Mouse (Mus musculus): ENCODE results near the gene Psmg4. TPM values are rescaled to one million over a fixed set of nuclear protein-coding genes. Genes with fewer than 3 reads are reported as not detected.

Gene Psmg4
- total and polyA plus RNA-seq, 3 experiments, result 121 to 161 TPM; not detected in 1

DNA sequence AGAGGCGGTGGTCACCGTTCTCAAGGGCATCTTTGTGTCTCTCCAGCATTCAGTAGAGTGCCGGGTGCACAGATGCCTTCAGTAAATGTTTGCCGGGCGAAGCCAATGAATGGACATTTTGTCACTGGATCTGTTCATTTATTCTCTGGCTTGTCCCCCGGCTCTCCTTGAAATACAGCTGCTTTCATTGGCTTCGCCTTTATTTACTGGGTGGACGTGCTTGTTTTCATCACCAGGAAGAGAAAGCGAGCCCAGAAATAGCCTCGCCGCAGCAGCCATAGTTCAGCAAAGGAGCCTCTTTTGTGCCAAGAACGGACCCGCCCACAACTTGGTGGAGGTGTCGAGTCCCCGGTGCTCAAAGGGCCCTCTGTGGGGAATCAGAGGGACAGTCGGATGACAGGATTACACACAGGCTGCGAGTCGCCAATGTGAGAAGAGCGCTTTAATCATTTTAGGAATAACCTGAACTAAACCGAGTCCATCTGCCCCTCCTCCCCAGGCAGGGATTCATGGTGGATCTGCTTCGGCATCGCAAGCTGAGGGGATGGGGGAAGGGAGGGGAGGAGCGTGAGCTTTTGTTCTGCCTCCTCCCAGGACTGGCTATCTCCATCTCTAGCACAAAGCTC is 13.9 kb upstream of the Psmg4 start:
- H3K4me1 ChIP-seq (ENCODE audit: control insufficient read depth in 1 of 2, insufficient read depth in 2 of 2, low read length in 2 of 2), result no peaks in the 10 kb centered on the region
- H3K4me3 ChIP-seq (ENCODE audit: control insufficient read depth in 1 of 2, insufficient read depth in 1 of 2, low read depth in 2 of 2, low read length in 2 of 2), result no peak overlapping the region
- DNase-seq (ENCODE audit: low read depth, low spot score), result no peak
- no peaks in the 10 kb centered on the region for H3K9me3 ChIP-seq (replicated peaks; ENCODE audit: insufficient read depth, low read length)
- H3K36me3 ChIP-seq (ENCODE audit: control insufficient read depth in 1 of 2, insufficient read depth in 2 of 2, low read length in 2 of 2), result no peaks in the 10 kb centered on the region
- H3K27ac ChIP-seq (ENCODE audit: control insufficient read depth, low read depth, low read length), result no peak overlapping the region
- TF ChIP-seq EP300 (IDR thresholded peaks at IDR 0.05; ENCODE audit: low read depth in 1 of 2, low read length in 2 of 2) (no peak), MEF2A (IDR thresholded peaks at IDR 0.05; ENCODE audit: extremely low read depth, insufficient replicate concordance, low read depth, low read length, poor library complexity, severe bottlenecking) (no peak), ETS1 (IDR thresholded peaks at IDR 0.05; ENCODE audit: low read depth, low read length) (no peak), CTCF (IDR thresholded peaks at IDR 0.05 in 2 of 3, conservative IDR thresholded peaks at IDR 0.05 in 1 of 3; ENCODE audit: control insufficient read depth in 1 of 3, insufficient read depth in 1 of 3, low read depth in 2 of 3, low read length in 3 of 3, poor library complexity in 1 of 3, severe bottlenecking in 1 of 3) (no peak)
- peaks cover 0 to 2% of the 10 kb centered on the region in 2 experiments; a peak in 1 of 4 replicates for H3K27me3 ChIP-seq (ENCODE audit: control insufficient read depth in 1 of 2, insufficient read depth in 2 of 2, low read length in 2 of 2)
- H3K9ac ChIP-seq (ENCODE audit: control insufficient read depth, low read depth, low read length, poor library complexity, severe bottlenecking), result no peak overlapping the region
- H3K79me2 ChIP-seq (ENCODE audit: control insufficient read depth, insufficient read depth, low read length, poor library complexity), result no peaks in the 10 kb centered on the region

DNA sequence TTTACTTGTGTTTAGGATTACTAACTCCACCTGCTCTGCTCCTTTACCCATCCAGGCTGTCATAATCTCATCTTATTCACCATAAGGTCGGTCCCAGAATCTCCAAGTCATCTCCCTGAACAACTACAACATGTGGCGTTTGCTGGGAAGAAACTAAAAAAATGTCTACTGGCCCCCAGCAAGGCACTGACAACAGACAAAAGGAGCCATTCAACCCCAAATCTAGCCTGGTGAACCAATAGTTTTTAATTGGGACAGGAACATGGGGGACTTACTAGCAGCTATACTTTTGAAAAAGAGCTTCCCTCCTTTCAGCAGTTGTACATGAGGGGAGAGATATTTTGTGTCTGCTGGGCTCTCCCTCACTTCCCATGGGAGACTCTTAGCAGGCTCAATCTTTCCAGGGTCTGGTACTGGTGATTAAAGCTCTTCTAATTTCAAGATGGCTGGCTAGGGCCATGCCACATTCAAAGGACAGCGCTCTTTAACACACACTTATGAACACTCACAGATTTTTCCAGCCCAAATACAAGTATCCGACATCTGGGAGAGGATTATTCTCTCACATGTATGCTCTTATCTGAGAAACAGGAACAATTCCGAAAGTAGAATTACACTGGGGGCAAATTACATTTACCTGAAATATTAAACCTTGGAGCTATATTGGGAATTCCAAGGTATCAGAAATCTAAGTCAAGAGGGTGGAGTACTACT is 13.1 kb upstream of the Psmg4 start:
- Histone ChIP-seq H3K9ac (ENCODE audit: control insufficient read depth, low read depth, low read length, poor library complexity, severe bottlenecking) (no peak overlapping the region), H3K9me3 (replicated peaks; ENCODE audit: insufficient read depth, low read length) (no peaks in the 10 kb centered on the region), H3K27me3 (ENCODE audit: control insufficient read depth in 1 of 2, insufficient read depth in 2 of 2, low read length in 2 of 2) (peaks cover 0 to 2% of the 10 kb centered on the region in 2 experiments; a peak in 1 of 4 replicates), H3K36me3 (ENCODE audit: control insufficient read depth in 1 of 2, insufficient read depth in 2 of 2, low read length in 2 of 2) (peaks cover 0 to 3% of the 10 kb centered on the region in 2 experiments; a peak in 1 of 4 replicates), H3K4me1 (ENCODE audit: control insufficient read depth in 1 of 2, insufficient read depth in 2 of 2, low read length in 2 of 2) (peaks cover 2 to 3% of the 10 kb centered on the region in 2 experiments; a peak in 2 of 4 replicates), H3K4me3 (ENCODE audit: control insufficient read depth in 1 of 2, insufficient read depth in 1 of 2, low read depth in 2 of 2, low read length in 2 of 2) (no peak overlapping the region), H3K27ac (ENCODE audit: control insufficient read depth, low read depth, low read length) (no peak overlapping the region), H3K79me2 (ENCODE audit: control insufficient read depth, insufficient read depth, low read length, poor library complexity) (no peaks in the 10 kb centered on the region)
- TF ChIP-seq BHLHE40 (IDR thresholded peaks at IDR 0.05; ENCODE audit: borderline replicate concordance, low read depth, low read length) (no peak), EP300 (IDR thresholded peaks at IDR 0.05; ENCODE audit: low read depth in 1 of 2, low read length in 2 of 2) (no peak), RAD21 (IDR thresholded peaks at IDR 0.05; ENCODE audit: low read depth, low read length) (no peak), TBP (IDR thresholded peaks at IDR 0.05; ENCODE audit: low read depth, low read length) (no peak), USF2 (IDR thresholded peaks at IDR 0.05; ENCODE audit: borderline replicate concordance in 1 of 2, insufficient read depth in 1 of 2, low read depth in 1 of 2, low read length in 2 of 2) (no peak), E2F4 (IDR thresholded peaks at IDR 0.05; ENCODE audit: borderline replicate concordance, low read depth, low read length) (no peak), MAX (IDR thresholded peaks at IDR 0.05; ENCODE audit: low read length) (no peak), POLR2AphosphoS2 (IDR thresholded peaks at IDR 0.05; ENCODE audit: low read length) (no peak), SMC3 (IDR thresholded peaks at IDR 0.05; ENCODE audit: low read depth, low read length) (no peak)
- no peak for DNase-seq (ENCODE audit: low read depth, low spot score)

All from MEL (cell line).